Mouse (Mus musculus) embryonic fibroblast, embryonic 13.5 days (primary cell): ENCODE results near the gene Lipo3. TPM values are rescaled to one million over a fixed set of nuclear protein-coding genes. Genes with fewer than 3 reads are reported as not detected.
"Not testable (repeated sequence)": the region's sequence is repeated elsewhere in the genome, so short reads cannot be mapped to it uniquely, and the experiment has no call there.

Source experiments
- H3K27ac ChIP-seq: 2 replicates; pipeline ENCODE4 v1.5.1; 2012; ENCODE audit warnings: low read length, control low read depth, inconsistent platforms; ENCODE audit not compliant: insufficient read depth
- H3K4me1 ChIP-seq: 2 replicates; pipeline ENCODE4 v1.6.1; 2011; ENCODE audit warnings: low read length; ENCODE audit not compliant: control insufficient read depth, insufficient read depth
- H3K4me3 ChIP-seq: 2 replicates; pipeline ENCODE4 v1.5.1; 2011; ENCODE audit warnings: mild to moderate bottlenecking, control low read depth, low read length; ENCODE audit not compliant: insufficient read depth
- CTCF ChIP-seq: IDR thresholded peaks from 2 replicates; pipeline ENCODE4 v1.5.1; 2011; ENCODE audit warnings: mild to moderate bottlenecking, control low read depth, low read length, moderate library complexity, borderline replicate concordance; ENCODE audit not compliant: insufficient read depth
- POLR2A ChIP-seq: IDR thresholded peaks from 2 replicates; pipeline ENCODE4 v1.6.1; 2011; ENCODE audit warnings: low read depth, mild to moderate bottlenecking, control low read depth, low read length, moderate library complexity
- polyA plus RNA-seq: library from polyadenylated mRNA; stranded (reverse); fragments of >200 nt; gene quantifications from 2 replicates; pipeline ENCODE4 v1.2.4, GENCODE M21; 2011; ENCODE audit warnings: low read depth; ENCODE audit not compliant: missing spikeins, insufficient read length

Lipo3 gene
- polyA plus RNA-seq = 14.4 and 17.1 TPM in 2 replicates

DNA sequence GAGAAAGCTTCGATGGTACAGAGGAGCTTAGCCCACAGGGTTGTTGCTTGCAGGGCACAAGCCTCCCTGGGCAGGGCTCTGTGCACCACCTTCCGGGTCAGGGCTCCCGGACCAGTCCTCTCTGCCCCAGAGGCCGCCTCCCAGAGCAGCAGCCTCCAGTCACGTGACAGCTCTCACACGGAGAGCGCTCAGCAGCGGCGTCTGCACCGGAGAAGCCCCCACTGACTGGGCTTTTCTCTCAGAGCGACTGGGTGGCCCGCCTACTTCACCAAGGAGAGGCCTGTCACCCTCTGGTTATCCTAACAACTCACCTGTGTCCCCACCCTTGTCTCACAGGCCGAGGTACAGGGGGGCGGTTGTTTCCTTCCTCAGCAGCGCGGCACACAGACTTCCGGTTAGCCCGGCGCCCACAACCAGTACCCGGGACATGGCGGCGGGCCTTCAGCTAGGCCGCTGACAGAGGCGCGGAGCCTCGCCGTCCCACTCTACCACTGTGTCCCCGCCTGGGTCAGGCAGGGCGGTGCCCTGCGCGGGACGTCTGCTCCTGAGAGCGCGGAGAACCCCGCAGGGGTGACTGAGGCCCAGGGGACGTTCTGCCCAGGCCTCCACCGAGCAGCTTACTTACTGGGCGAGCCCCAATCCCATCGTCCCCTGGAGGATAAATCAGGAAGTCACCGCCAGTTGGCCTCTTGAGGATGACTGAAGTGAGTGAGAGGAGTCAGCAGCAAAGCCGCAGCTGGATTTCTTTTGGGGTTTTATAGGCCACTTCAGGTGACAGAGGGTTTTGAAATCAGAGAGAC, at the start of gene Lipo3:
Gene Lipo3, minus strand, starts transcription at position 665 of the 800 bp plus-strand sequence.
- H3K4me1 ChIP-seq, H3K27ac ChIP-seq, H3K4me3 ChIP-seq: not testable (repeated sequence)

- H3K4me3 ChIP-seq, H3K4me1 ChIP-seq, H3K27ac ChIP-seq: not testable (repeated sequence)
Measured at GRCm38 (mm10) chr19:33787359-33787758, 25.6 kb upstream of the Lipo3 start, which contains the start of gene Lipo1. Lipo1 (minus strand) TSS chr19:33787459.

- TF ChIP-seq POLR2A (no peak), CTCF (no peak)
- no peak overlapping the region for H3K27ac ChIP-seq
- no peak overlapping the region for H3K4me3 ChIP-seq
- H3K4me1 ChIP-seq = no peaks in the 10 kb centered on the region
Measured at GRCm38 (mm10) chr19:33786576-33787277, 25.0 kb upstream of the Lipo3 start.

GRCm38 (mm10) chr19:33751259-33751658, 10.5 kb downstream of the Lipo3 start, which contains the start of gene Lipo2:
Lipo2 (minus strand) TSS chr19:33751359.
- H3K27ac ChIP-seq, H3K4me1 ChIP-seq, H3K4me3 ChIP-seq: not testable (repeated sequence)

GRCm38 (mm10) chr19:33625152-33625551, 136.6 kb downstream of the Lipo3 start, which contains the start of gene Gm8978:
Gm8978 (minus strand) TSS chr19:33625252.
- H3K4me1 ChIP-seq, H3K4me3 ChIP-seq, H3K27ac ChIP-seq: not testable (repeated sequence)

DNA sequence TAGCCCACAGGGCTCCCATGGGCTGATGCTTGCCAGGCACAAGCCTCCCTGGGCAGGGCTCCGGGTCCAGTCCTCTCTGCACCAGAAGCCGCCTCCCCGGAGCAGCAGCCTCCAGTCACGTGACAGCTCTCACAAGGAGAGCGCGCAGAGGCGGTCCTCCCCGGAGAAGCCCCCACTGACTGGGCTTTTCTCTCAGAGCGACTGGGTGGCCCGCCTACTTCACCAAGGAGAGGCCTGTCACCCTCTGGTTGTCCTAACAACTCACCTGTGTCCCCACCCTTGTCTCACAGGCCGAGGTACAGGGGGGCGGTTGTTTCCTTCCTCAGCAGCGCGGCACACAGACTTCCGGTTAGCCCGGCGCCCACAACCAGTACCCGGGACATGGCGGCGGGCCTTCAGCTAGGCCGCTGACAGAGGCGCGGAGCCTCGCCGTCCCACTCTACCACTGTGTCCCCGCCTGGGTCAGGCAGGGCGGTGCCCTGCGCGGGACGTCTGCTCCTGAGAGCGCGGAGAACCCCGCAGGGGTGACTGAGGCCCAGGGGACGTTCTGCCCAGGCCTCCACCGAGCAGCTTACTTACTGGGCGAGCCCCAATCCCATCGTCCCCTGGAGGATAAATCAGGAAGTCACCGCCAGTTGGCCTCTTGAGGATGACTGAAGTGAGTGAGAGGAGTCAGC, 172.0 kb downstream of the Lipo3 start:
- not testable (repeated sequence) for H3K27ac ChIP-seq, H3K4me1 ChIP-seq
- H3K4me3 ChIP-seq = 0 out of 2 replicates have a peak overlapping the region, but pooled peaks have one; percentile 11

DNA sequence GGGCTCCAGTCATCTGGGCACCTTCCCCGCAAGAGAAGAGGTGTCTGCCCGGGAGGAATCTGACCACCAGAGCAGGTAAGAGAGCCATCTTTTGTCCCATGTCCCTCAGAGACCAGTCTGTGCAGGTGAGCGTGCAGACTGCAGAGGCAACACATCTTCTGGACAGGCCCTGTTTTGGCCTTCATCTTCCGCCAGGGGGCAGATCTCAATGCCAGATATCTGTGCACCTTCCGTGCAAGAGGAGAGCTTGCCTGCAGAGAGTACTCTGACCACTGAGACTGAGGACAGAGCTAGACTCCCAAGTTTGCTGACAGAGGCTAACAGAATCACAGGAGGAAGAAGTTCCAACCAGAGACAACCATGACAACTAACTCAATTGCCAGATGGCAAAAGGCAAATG, 193.2 kb downstream of the Lipo3 start:
- H3K27ac ChIP-seq, H3K4me3 ChIP-seq, H3K4me1 ChIP-seq: not testable (repeated sequence)

- Histone ChIP-seq H3K4me1 (no peaks in the 10 kb centered on the region), H3K27ac (no peak within 1 kb of the TSS), H3K4me3 (no peak within 1 kb of the TSS)
- TF ChIP-seq CTCF = no peak
- no peak for TF ChIP-seq POLR2A
Measured at GRCm38 (mm10) chr19:33517680-33518079, 244.1 kb downstream of the Lipo3 start, which contains the start of gene Lipo4. Lipo4 (minus strand) TSS chr19:33517780.

Other genes starting within 250 kb of the Lipo3 start
- gene Lipo4, start 244.2 kb downstream of the Lipo3 start, polyA plus RNA-seq = not detected in 2 replicates
- not detected in 2 replicates for gene Gm8978, start 136.7 kb downstream of the Lipo3 start, polyA plus RNA-seq
- not detected in 2 replicates for gene Lipo2, start 10.6 kb downstream of the Lipo3 start, polyA plus RNA-seq
- not detected in 2 replicates for gene Lipo1, start 25.5 kb upstream of the Lipo3 start, polyA plus RNA-seq
- not detected in 2 replicates for gene Lipf, start 199.2 kb upstream of the Lipo3 start, polyA plus RNA-seq
- not detected in 2 replicates for gene Lipk, start 246.3 kb upstream of the Lipo3 start, polyA plus RNA-seq